Mouse (Mus musculus) embryonic facial prominence, embryonic 10.5 days (tissue): ENCODE results near the gene Zer1. TPM values are rescaled to one million over a fixed set of nuclear protein-coding genes. Genes with fewer than 3 reads are reported as not detected.

Source experiments
- DNase-seq: peaks from one replicate; pipeline ENCODE4 v3.0.0-alpha.2; 2017; ENCODE audit warnings: low spot score
- H3K27ac ChIP-seq: fragments of 300-500 bp; sonication (generic); replicated peaks from 2 replicates; pipeline ENCODE4 v1.5.1; 2016; ENCODE audit warnings: mild to moderate bottlenecking
- H3K27me3 ChIP-seq: fragments of 300-500 bp; sonication (generic); replicated peaks from 2 replicates; pipeline ENCODE4 v1.6.1; 2016; ENCODE audit warnings: low read depth, mild to moderate bottlenecking; ENCODE audit not compliant: poor library complexity, severe bottlenecking
- H3K36me3 ChIP-seq: fragments of 300-500 bp; sonication (generic); replicated peaks from 2 replicates; pipeline ENCODE4 v1.6.1; 2016; ENCODE audit warnings: mild to moderate bottlenecking, moderate library complexity
- H3K4me1 ChIP-seq: fragments of 300-500 bp; sonication (generic); 2 replicates; pipeline ENCODE4 v1.6.1; 2016
- H3K4me3 ChIP-seq: fragments of 300-500 bp; sonication (generic); 2 replicates; pipeline ENCODE4 v1.5.1; 2016; ENCODE audit warnings: mild to moderate bottlenecking, moderate library complexity
- H3K9me3 ChIP-seq: fragments of 300-500 bp; sonication (generic); 2 replicates; pipeline ENCODE4 v1.6.1; 2016; ENCODE audit warnings: mild to moderate bottlenecking
- WGBS: fragments of 180-500 bp; shearing (Covaris S2); methylation state at CpG from one replicate; pipeline ENCODE4 v1.1.7; 2016; 5-methylcytosine and 5-hydroxymethylcytosine counted together
- polyA plus RNA-seq: library from polyadenylated mRNA; unstranded; fragments of >200 nt; fragmentation: Nextera tagmentation; extraction: Ambion mirVana; gene quantifications from 2 replicates; pipeline ENCODE4 v1.2.1, GENCODE M21; 2016

Zer1 gene
- polyA plus RNA-seq, 1 experiment from 2014 or later, result 7.4 TPM

DNA sequence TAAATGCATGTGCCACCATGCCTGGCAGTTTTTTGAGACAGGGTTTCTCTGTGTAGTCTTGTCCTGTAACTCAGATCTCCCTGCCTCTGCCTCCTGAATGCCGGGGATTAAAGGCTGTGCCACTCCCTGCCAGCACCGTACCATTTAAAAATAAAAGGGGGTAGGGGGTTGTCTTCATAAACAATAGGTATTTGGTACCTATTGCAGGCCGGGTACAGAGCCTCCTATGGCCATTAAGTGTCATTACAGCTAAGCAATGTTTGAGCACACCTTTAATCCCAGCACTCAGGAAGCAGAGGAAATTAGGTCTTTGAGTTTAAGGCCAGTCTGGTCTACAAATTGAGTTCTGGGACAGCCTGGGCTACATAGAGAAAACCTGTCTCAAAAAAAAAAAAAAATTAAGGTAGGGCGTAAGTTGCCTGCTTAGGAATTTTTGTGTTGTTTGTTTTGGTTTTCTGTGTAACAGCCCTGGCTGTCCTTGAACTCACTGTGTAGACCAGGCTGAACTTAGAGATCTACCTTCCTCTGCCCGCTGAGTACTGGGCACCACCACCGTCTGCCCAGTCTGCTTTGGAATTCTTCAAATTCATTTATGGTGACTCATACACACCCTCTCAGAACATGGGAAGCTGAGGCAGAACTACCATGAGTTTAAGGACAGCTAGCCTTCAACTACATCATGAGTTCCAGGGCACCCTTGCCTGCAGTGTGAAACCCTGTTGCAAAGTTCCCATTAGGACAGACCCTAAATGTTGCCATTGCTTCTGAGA, 72.2 kb downstream of the Zer1 start:
- no peaks in the 10 kb centered on the region for H3K9me3 ChIP-seq
- H3K36me3 ChIP-seq, result peaks cover 4% of the 10 kb centered on the region; the same call in 1 of the 2 replicates
- H3K4me3 ChIP-seq, result no peak overlapping the region
- no peak for DNase-seq
- 49% methylated on average over 6 of the region's 6 CpGs for WGBS
- no peak overlapping the region for H3K27ac ChIP-seq
- peaks cover 10% of the 10 kb centered on the region for H3K4me1 ChIP-seq
- H3K27me3 ChIP-seq, result no peaks in the 10 kb centered on the region

DNA sequence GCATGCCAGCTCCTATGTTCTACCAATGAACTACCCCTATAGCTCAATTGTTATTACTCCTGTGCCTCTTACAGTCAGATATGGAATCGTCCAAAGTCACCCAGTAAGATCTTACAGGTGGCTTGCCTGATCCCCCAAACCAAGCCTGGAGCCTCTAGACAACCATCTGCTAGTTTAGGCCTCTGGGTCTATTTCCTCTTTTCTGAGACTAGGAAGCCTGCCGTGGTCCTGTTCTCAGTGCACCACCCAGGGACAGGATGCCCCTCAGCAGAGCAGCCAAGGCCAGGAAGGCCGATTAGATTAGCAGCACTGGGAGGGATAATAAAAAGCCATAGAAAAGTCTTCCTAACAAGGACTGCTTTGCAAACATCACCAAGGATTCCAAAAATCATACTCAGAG, 74.6 kb downstream of the Zer1 start:
- Histone ChIP-seq H3K36me3 (peaks cover 16% of the 10 kb centered on the region), H3K4me1 (0 out of 2 replicates have a peak, but pooled peaks cover 7% of the 10 kb centered on the region), H3K9me3 (no peaks in the 10 kb centered on the region), H3K27ac (peak overlapping the region; percentile 90; the same call in 1 of the 2 replicates), H3K4me3 (no peak overlapping the region; the same call in 1 of the 2 replicates), H3K27me3 (no peaks in the 10 kb centered on the region)
- WGBS, result 83% methylated on average over 3 of the region's 3 CpGs
- DNase-seq, result no peak

- peaks cover 21% of the 10 kb centered on the region for H3K36me3 ChIP-seq
- 0 out of 2 replicates have a peak, but pooled peaks cover 7% of the 10 kb centered on the region for H3K4me1 ChIP-seq
- H3K4me3 ChIP-seq, result peak within 1 kb of the TSS; percentile 69
- peak within 1 kb of the TSS; percentile 90 for H3K27ac ChIP-seq
- H3K27me3 ChIP-seq, result no peaks in the 10 kb centered on the region
- under 1% methylated on average over 54 of the region's 54 CpGs for WGBS
- H3K9me3 ChIP-seq, result no peaks in the 10 kb centered on the region
- DNase-seq, result peak; percentile 98
Observed at GRCm38 (mm10) chr2:30048699-30049388, 75.5 kb downstream of the Zer1 start, which contains the start of gene Wdr34. Gene Wdr34, minus strand, starts transcription at chr2:30048881.

DNA sequence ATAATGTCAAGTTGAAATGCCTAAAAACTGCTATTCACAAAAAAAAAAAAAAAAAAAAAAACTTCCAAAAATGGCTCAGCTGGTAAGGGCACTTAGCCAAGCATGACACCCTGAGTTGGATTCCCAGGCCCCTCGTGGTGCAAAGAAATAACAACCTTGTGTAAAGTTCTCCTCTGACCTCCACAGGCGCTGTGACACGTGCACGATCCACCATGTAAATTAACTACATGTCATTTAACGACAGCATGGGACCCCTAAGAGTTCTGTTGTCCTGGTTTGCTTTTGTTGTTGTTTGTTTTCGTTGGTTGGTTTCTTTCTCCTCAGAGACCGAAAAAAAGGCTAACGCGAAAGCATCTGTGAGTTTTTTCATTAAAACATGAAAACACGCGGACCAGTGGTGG, 76.3 kb downstream of the Zer1 start:
- Histone ChIP-seq H3K36me3 (peaks cover 21% of the 10 kb centered on the region), H3K9me3 (no peaks in the 10 kb centered on the region), H3K4me1 (0 out of 2 replicates have a peak, but pooled peaks cover 7% of the 10 kb centered on the region), H3K27ac (peak overlapping the region; percentile 90), H3K4me3 (peak overlapping the region; percentile 69), H3K27me3 (no peaks in the 10 kb centered on the region)
- WGBS, result 64% methylated on average over 11 of the region's 11 CpGs
- no peak for DNase-seq

Other genes with a start within 250 kb of the Zer1 start
- gene Odf2, start 235.4 kb downstream of the Zer1 start, polyA plus RNA-seq, result 102 and 111 TPM in 2 replicates
- gene Gle1, start 189.2 kb downstream of the Zer1 start, polyA plus RNA-seq, result 78.1 and 79.6 TPM in 2 replicates
- gene Sptan1, start 159.0 kb downstream of the Zer1 start, polyA plus RNA-seq, result 92.9 and 95.8 TPM in 2 replicates
- 29.4 and 32.9 TPM in 2 replicates for gene Wdr34, start 75.7 kb downstream of the Zer1 start, polyA plus RNA-seq
- gene Set, start 67.2 kb downstream of the Zer1 start, polyA plus RNA-seq, result 870 and 873 TPM in 2 replicates
- gene Pkn3, start 46.9 kb downstream of the Zer1 start, polyA plus RNA-seq, result 12.7 and 13.9 TPM in 2 replicates
- gene Zdhhc12, start 30.9 kb downstream of the Zer1 start, polyA plus RNA-seq, result 35.2 and 37.7 TPM in 2 replicates
- gene Tbc1d13, start 9.2 kb upstream of the Zer1 start, polyA plus RNA-seq, result 8.1 and 8.2 TPM in 2 replicates
- 18.3 and 19.9 TPM in 2 replicates for gene Endog, start 46.9 kb upstream of the Zer1 start, polyA plus RNA-seq
- 95.4 and 98.5 TPM in 2 replicates for gene Spout1, start 53.9 kb upstream of the Zer1 start, polyA plus RNA-seq
- gene Kyat1, start 81.3 kb upstream of the Zer1 start, polyA plus RNA-seq, result 8.2 and 8.3 TPM in 2 replicates
- 46.5 and 47.5 TPM in 2 replicates for gene Lrrc8a, start 113.1 kb upstream of the Zer1 start, polyA plus RNA-seq
- gene Gm28035, start 116.0 kb upstream of the Zer1 start, polyA plus RNA-seq, result 0.05 and 0.09 TPM in 2 replicates
- gene Phyhd1, start 141.6 kb upstream of the Zer1 start, polyA plus RNA-seq, result 2.9 and 4.9 TPM in 2 replicates
- gene Gm28038, start 156.5 kb upstream of the Zer1 start, polyA plus RNA-seq, result not detected in 2 replicates
- gene Dolk, start 161.7 kb upstream of the Zer1 start, polyA plus RNA-seq, result 23.9 and 24.0 TPM in 2 replicates
- 68.0 and 76.6 TPM in 2 replicates for gene Nup188, start 161.8 kb upstream of the Zer1 start, polyA plus RNA-seq
- gene Sh3glb2, start 234.8 kb upstream of the Zer1 start, polyA plus RNA-seq, result 84.8 and 85.6 TPM in 2 replicates
- gene Miga2, start 239.6 kb upstream of the Zer1 start, polyA plus RNA-seq, result 29.3 and 30.8 TPM in 2 replicates